Mouse (Mus musculus): ENCODE measurements around the gene Limch1.
A peak's percentile ranks its signal among the peaks of the same experiment; 100 is the strongest.

The Limch1 gene

DNA sequence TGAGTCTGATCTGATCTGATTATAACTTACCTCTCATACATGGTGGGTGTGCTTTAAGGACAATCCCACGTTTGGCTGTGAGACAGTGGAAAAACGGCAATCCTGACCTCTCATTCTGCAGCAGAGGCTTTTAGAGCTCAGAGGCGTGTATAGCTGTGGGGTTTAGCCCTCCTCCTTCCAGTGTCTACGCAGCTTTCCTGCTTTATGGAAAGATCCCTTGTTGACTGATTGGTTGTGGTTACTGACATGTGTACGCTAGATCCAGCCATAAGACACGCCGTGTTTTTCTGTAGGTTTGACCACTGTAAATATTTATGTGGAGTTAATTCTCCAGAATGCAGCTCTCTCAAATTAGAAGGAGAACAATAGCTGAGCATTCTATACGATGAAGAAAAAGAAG is 81.2 kb downstream of the Limch1 start:
- no peak for DNase-seq (ENCODE audit: low read depth, low spot score)

DNA sequence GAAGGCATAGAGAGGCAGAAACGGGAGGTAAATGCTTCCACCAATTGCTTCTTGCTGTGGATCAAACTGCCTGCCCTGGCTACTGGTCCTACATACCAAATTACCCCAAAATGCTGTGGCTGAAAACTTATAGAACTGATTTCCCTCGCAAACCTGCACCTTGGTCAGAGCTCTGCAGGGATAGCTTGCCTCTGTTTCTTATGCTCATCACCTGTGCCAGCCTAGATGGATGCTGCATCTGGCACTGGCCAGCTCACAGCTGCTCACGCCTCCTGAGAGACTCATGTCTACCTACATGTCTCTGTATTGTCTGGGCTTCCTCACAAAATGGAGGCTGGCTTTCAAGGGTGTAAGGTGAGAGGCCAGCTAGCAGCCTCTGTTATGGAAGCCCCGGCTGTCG is 83.9 kb downstream of the Limch1 start:
- DNase-seq (ENCODE audit: low read depth, low spot score): no peak

DNA sequence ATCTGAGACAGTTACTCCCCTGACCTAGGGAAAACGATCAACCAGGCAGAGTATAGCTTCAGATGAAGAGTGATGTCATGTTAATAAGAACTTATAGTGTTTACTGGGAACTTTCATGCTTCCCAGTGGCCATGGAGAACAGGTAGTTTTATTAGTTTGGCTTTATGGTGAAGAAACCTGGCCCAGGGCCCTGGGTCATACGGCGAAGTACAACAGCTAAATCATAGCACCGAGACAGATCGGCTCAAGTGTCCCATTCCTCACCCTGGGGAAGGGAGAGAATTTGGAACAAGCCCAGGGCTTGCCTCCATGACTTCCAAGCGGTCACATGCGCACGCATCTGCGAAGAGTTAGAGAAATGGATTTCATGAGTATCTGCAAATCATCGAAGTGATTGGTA is 84.6 kb downstream of the Limch1 start:
- DNase-seq (ENCODE audit: low read depth, low spot score): no peak

DNA sequence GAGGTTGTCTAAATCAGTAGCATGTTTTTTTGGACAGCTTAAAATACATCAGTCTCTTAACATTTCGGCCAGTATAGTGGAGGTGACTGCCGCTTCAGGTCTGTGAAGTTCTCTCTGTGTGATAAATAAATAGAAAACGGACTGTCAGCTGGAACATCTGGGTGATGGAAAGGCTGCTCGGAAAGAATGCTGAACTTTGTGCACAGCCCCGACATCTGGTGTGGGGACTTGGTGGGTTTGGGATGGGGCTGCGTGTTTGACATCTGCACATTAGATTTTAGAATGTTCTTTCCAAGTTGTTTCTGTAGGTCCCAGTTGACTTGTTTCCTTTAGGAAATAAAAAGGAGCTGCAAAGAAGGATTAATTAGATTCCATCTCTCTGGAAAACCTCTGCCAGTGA is 89.1 kb downstream of the Limch1 start:
- no peak for DNase-seq (ENCODE audit: low read depth, low spot score)

DNA sequence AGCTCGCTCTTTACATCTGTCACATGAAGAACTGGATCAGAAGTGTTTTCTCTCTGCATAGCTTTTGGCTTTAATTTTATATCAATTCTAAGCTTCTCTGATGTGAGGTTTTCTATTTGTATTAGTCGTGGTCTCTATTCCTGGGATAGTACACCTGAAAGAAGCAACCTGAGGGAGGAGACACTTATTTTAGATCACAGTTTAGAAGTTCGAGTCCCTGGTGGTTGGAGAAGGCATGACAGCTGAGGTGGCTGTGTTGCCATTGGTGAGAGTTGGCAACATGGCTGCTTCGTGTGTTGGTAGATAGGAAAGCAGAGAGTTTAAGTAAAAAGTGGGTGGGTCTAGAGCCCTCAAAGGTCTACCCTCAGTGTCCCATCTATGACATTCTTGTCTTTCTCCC is 91.3 kb downstream of the Limch1 start:
- DNase-seq (ENCODE audit: low read depth, low spot score): no peak

DNA sequence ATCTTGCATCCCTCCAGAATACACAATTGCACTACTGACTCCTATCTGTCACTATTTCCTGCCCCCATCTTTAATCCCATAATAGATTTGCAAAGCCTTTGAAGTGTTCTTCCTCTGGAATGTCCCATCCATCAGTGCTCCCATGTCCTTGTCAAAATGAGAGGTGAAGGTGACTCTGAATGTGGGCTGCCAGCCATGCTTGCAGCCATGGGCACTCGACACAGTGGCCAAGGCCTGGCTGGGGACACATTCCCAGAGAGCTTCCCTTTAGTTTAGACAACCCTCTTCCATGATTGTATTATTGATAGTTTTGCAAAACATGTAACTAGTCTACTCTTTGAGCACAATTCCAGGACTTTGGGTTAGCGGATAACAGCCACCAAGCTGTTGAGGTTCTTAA is 96.3 kb downstream of the Limch1 start:
- no peak for DNase-seq (ENCODE audit: low read depth, low spot score)

DNA sequence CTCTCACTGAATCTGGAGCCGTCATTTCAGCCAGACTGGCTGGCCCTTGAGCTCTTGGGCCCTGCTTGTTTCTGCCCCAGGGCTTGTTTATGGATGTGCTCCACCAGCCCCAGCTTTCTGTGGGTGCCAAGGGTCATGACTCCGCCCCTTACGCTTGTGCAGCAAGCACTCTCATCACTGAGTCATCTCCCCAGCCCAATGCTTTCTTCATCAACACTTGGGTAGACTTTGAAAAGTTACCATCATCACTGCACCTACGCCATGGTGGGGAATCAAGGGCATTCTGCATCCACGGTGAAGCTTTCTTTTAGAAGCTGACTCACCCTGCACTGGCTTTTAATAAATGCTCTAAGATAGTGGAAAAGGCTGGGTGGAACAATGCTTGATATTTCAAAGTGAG is 97.1 kb downstream of the Limch1 start:
- DNase-seq (ENCODE audit: low read depth, low spot score): no peak

DNA sequence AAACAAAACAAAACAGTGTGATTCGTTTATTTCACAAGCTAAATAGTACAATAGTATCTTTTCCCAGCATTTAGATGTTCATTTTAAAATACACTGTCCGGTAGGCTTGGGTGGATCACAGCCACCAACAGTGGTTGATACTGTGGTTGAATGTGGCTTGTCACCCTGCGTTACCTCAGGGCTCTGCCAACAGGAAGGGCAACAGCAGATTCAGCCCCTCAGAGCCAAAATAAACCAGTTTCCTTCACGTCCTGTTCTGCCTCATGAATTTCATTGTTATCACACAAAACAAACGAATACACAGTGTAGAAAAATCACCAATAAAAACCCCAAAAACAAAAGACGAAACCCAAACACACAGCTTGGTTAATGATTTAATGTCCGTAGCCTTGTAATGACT is 102.5 kb downstream of the Limch1 start:
- DNase-seq (ENCODE audit: low read depth, low spot score): no peak

DNA sequence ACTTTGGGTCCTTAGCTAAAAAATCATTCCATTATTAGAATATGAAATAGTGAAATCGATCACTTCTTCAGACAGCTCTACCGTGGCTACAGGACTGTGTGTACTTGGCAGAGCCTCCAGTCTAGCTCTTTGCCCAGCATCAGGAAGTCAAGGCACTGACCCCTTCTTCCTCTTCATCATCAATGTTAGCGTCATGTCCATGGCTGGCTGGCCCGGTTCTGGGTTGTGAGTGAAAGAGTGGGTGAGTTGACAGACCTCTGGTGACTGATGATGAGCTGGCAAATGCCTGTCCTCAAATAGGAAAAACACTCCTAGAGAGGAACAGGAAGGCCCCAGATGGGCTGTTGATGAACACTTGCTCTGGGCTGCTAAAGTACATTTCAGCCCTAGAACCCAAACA is 103.5 kb downstream of the Limch1 start:
- DNase-seq (ENCODE audit: low read depth, low spot score): no peak

DNA sequence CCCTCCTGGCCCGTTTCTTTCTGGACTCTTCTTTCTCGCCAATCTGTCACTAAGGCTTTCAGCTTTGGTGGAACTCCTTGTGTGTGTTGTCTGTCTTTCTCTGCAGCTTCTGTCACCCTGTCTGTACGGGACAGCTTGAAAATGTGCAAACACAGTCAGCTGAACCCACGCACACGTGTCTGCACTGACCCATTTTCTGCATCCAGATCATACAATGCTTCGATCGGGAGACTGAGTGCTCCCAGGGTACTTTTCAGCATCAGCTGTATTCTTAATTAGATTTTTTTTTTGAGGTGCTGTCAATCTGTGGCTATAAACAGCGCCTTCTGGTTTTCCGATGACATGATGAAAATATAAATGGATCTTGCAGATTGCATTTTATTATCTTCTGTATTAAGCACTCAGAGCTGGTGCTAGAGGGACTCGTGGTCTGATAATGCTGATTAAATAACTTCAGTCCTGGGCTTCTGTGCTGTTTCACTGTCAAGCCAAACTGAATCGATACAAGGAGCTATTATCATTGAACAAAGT is 105.2 kb downstream of the Limch1 start:
- DNase-seq (ENCODE audit: low read depth, low spot score): no peak

DNA sequence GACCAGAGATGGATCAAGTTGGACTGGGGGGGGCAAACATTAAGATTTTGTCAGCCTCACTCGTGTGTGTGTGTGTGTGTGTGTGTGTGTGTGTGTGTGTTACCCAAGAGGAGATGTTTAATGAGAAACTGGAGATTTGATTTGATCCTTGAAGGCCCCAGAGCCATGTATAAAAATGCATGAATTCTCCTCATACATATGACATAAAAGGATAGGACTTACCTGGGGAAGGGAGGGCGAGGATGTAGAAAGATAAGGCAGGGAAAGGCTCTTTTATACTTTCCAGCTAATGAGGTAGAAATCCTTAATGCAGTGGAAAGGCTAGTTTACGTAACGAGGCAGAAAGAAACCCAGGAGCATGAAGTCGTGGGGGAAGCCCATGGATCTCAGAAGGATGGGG is 106.1 kb downstream of the Limch1 start:
- DNase-seq (ENCODE audit: low read depth, low spot score): no peak

DNA sequence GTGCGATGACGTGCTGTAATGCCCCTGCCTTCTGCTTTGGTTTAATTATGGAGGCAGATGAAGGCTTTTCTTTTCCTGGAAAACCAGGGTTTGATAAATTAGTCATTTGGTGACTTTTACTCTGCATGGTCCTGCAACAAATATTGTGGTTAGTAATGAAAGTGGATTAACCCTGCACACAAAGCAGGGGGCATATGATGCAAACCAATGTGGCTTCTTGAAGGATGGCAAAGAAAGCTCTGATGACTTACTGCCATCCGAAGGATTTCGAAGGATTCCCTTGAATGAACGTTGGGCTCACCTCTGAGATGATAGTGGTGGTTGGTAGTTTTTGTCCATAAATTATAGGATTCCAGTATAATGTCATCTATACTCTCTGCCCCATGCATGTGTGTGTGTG is 108.6 kb downstream of the Limch1 start:
- DNase-seq (ENCODE audit: low read depth, low spot score): no peak

DNA sequence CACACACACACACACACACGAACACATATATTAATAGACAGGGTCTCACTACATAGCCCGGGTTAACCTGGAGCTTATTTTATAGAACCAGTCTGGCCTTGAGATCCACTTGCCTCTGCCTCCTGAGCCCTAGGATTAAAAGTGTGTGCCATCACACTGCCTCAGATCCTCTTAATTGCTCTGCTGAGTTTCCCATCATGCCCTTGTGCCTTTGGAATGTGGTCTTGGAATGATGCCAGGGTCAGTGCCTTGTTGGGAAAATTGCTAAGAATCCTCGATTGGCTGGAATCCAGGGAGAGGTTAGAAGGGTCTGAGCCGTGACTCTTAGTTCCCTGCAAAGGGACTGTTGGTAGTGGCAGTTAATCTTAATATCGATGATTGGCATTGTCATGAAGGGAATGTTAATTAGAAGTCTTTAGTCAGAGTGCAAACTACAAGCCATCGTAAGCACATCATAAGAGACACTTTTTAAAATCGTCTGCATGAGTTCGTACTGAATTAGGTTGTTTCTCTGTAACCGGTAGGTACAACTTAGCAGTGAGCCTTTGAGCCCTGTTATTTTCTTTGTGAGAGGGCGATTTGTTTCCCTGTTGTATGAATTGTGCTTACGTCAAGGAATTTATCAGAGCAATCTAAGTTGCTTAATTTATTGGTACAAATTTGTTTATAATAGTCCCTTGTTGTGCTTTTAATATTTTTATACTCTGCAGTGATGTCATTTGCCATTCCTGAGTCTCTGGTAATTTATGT is 109.9 kb downstream of the Limch1 start:
- DNase-seq (ENCODE audit: low read depth, low spot score): no peak

DNA sequence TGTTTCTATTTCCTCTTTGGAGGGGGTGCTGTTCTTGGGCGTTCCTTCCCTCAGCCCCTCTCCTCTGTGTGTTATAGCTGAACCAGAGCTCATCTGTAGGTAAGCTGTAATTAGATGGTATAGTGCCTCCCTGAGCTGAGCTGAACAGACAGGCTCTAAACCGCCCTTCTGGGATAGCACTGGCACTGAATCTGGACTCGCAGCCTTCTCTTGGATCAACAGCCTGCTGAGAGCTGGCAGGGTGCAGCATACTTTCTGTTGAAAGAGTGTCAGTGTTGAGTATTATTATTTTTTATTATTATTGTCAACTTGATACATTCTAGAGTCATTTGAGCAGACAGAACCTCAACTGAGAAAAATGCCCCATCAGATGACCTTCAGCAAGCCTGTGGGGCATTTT is 113.9 kb downstream of the Limch1 start:
- DNase-seq (ENCODE audit: low read depth, low spot score): no peak

DNA sequence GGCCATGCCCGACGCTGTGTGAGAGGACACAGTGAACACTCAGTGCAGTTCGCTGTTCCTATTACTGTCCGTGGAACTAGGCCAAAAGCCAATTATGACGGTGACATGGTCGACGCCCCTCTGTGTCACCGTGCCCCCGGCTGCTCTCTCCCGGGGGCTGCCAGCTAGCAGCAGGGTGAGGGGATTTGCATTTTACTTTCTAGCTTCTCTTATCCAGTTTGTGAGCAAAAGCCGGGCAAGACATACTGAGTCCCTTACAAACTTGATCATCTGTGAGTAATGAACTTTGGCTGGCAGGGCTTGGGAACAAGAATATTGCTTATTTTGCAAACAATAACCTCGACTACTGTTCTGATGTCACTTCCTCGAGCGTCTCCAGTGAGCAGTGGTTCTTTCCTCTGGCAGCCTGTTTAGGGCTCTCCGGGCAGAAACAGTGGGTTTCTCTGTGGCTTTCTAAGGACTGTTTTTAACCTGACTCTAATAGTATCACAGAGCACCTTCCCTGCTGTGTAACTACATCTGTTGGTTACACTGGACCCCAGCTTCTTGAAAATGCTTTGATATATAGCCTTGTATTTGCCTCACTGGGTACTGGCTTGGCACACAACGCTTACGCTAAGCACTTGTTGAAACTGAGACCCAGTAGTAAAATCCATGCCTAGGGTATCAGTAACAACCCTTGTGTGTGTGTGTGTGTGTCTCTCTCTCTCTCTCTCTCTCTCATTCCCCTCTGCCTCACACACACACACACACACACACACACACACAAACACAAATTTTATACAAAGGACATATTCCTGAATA is 115.8 kb downstream of the Limch1 start:
- peak; percentile 33 for DNase-seq (ENCODE audit: low read depth, low spot score)

DNA sequence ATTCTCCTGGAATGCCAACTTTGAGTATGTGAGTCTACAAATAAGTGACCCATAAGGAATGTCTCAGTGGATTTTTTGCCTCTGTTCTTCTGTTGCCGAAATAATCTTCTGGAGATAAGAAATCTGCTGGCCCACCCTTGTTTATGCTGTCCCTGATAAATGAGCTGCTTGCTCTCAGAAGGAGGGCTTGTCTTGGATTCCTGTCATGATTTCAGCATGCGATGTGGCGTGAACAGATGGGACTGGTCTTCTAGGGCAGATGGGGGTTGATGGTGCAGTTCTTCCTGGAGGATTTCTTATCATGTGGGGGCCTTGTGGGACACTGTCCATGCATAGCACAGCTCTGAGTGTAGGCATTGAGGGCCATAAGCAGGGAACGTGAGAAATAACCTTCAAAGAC is 116.5 kb downstream of the Limch1 start:
- DNase-seq (ENCODE audit: low read depth, low spot score): no peak

DNA sequence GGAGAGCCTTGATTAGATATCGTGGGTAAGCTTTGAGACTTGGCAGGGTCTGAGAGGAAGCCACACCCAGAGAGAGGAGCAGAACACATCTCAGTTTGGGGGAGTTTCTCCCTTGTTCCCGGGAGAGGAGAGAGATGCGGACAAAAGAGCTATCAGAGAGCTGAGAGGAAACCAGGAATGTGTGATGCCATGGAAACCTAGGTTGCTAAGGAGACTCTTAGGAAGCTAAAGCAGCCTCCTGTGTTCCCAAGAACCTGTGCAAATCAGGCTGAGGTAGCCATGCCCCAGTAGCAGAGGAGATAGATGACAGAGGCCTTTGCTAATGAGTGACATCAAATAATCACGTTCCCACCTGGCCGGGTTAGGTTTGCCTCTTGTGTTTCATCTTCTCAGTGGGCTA is 119.6 kb downstream of the Limch1 start:
- DNase-seq (ENCODE audit: low read depth, low spot score): no peak

DNA sequence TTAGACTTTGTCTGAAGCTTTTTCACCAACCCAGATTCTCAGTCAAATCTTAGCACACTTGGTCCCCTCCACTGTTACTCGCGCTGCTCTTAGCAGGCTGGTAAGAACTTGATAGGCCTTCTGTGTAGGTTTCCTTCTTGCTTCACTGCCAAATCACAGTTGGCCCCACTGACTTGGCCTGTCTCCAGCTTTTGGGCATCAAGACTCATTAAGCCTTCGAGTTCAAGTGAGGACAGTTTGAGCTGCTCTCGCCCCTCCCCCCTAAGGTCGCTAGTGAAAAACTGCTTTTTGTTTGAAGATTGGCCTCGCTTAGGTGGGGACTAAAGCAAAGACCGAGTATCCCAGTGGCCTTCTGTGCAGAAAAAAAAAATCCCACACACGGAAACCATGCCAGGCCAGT is 120.4 kb downstream of the Limch1 start:
- DNase-seq (ENCODE audit: low read depth, low spot score): peak; percentile 25

DNA sequence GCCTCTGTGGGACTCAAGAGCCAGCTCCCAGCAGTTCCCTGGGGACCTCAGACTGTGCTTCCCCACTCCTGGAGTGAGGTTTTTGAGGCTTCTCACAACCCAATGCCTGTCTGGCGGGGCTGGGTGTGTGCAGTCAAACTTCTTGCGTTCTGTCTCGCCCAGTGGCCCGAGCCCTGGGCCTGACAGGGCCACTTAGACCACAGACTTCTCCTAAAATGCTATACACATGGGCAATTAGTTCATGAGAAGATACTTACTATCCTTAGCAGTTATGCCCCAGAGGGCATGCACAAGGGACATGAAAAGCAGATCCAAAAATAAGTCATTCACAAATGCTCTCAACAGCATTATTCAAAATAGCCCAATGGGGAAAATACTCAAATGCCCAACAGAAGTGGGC is 123.9 kb downstream of the Limch1 start:
- no peak for DNase-seq (ENCODE audit: low read depth, low spot score)

DNA sequence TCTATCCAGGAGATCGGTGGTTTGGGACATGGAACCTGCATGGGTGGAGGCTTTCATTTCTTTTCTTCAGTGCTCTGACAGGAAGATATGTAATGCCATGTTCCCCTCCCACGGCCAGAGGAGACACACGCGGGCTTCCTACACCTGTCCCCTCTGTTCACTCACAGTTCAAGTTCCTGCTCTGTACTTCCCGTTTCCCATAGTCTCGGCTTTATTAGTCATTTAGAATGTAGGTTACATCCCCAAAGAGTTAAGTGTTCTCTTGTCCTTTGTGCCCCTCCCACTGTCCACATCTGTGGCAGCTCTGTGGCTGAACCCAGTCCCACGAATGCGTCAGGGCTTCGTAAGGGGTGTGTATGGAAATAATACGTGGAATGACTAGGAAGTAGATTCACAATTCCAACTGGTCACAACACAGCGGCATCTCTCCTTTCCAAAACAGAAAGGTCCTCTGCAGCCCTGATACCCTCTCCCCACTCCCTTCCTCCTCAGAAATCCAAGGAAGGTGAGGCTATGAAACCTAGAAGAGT is 126.0 kb downstream of the Limch1 start:
- DNase-seq (ENCODE audit: low read depth, low spot score): no peak

DNA sequence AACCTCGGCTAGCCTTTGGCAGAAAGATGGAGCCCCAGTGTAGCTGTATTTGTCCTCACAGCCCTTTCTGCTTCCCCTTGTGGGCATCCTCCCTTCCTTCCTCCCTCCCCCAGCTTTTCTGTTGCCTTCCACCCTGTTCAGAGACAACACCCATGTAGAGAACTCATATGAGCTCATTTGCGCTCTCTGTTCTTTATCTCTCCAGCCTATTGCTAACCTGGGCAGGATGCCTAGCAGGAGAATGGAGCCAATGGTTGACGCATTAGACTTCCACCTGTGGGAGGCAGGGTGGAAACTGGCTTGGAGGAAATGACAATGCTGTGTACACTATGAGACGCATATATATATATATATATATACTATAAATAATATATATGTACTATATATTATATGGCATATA is 126.4 kb downstream of the Limch1 start:
- DNase-seq (ENCODE audit: low read depth, low spot score): no peak

DNA sequence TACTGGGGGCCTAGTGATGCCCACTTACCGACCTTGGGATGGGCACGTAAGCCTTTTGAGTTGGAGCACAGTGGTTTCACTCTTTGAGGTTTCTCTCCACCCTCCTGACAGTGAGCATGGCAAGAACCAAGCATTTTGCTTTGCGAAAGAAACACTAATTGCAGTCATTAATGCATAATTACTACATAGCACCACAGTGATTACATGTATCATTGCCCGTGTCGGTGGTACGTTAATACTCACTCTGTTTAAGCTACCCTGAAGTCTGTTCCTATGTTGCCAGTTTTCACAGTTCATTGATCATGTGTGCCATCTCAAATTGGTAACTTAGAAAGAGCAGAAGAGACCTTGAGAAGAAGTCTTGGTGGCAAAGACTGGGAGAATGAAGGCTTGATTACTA is 127.1 kb downstream of the Limch1 start:
- no peak for DNase-seq (ENCODE audit: low read depth, low spot score)

Data from retina, postnatal 7 days (tissue).